Mouse (Mus musculus) liver, embryonic 12.5 days (tissue): Measurements from ENCODE around the gene Bbs9. TPM values are rescaled to one million over a fixed set of nuclear protein-coding genes. Genes with fewer than 3 reads are reported as not detected.

Source experiments
- ATAC-seq: fragments of 200-750 bp; cut with Nextera tagmentation; 2 replicates; pipeline ENCODE4 v1.8.0; 2017; ENCODE audit warnings: moderate number of reproducible peaks, mild to moderate bottlenecking, moderate library complexity
- H3K27ac ChIP-seq: fragments of 300-500 bp; sonication (generic); 2 replicates; pipeline ENCODE4 v1.5.1; 2016; ENCODE audit warnings: mild to moderate bottlenecking
- H3K27me3 ChIP-seq: fragments of 300-500 bp; sonication (generic); replicated peaks from 2 replicates; pipeline ENCODE4 v1.6.1; 2016; ENCODE audit warnings: mild to moderate bottlenecking, moderate library complexity
- H3K36me3 ChIP-seq: fragments of 300-500 bp; sonication (generic); 2 replicates; pipeline ENCODE4 v1.6.1; 2016; ENCODE audit warnings: mild to moderate bottlenecking, moderate library complexity
- H3K4me1 ChIP-seq: fragments of 300-500 bp; sonication (generic); 2 replicates; pipeline ENCODE4 v1.6.1; 2016
- H3K4me2 ChIP-seq: fragments of 300-500 bp; sonication (generic); 2 replicates; pipeline ENCODE4 v1.6.1; 2016; ENCODE audit warnings: mild to moderate bottlenecking, moderate library complexity
- H3K4me3 ChIP-seq: fragments of 300-500 bp; sonication (generic); 2 replicates; pipeline ENCODE4 v1.5.1; 2016; ENCODE audit warnings: mild to moderate bottlenecking, moderate library complexity
- H3K9ac ChIP-seq: fragments of 300-500 bp; sonication (generic); 2 replicates; pipeline ENCODE4 v1.6.1; 2016; ENCODE audit warnings: mild to moderate bottlenecking, moderate library complexity
- H3K9me3 ChIP-seq: fragments of 300-500 bp; sonication (generic); replicated peaks from 2 replicates; pipeline ENCODE4 v1.6.1; 2016; ENCODE audit warnings: mild to moderate bottlenecking, moderate library complexity
- WGBS: fragments of 180-500 bp; shearing (Covaris S2); methylation state at CpG from one replicate; pipeline ENCODE4 v1.1.7; 2016; ENCODE audit not compliant: insufficient replicate concordance; 5-methylcytosine and 5-hydroxymethylcytosine counted together
- polyA plus RNA-seq: library from polyadenylated mRNA; unstranded; fragments of >200 nt; fragmentation: Nextera tagmentation; extraction: Ambion mirVana; gene quantifications from 2 replicates; pipeline ENCODE4 v1.2.1, GENCODE M21; 2016

The Bbs9 gene
- polyA plus RNA-seq, 1 experiment from 2014 or later, result 5.4 TPM

GRCm38 (mm10) chr9:22750779-22751545 lies 275.4 kb downstream of the Bbs9 start:
- ATAC-seq, result no peak

DNA sequence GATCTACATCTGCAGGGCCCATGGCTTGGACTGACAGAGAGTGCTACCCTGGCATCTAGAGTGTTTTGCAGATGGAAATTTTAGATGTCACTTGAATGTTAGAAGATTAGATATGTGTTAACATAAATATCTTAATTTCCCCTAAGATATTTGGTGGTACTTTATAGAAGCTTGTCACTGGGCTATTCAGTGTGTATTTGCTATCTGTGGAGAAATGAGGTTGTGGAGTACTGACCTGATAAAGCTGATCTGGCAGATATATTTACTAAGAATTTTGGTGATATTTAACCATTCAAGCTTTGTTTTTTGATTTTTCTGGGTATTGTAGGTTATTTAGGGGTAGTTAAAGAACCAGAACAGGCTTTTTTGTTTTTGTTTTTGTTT lies 276.0 kb downstream of the Bbs9 start:
- no peak overlapping the region for H3K9ac ChIP-seq
- no peaks in the 10 kb centered on the region for H3K4me1 ChIP-seq
- no peaks in the 10 kb centered on the region for H3K36me3 ChIP-seq
- H3K27ac ChIP-seq, result no peak overlapping the region
- no peaks in the 10 kb centered on the region for H3K9me3 ChIP-seq
- H3K4me2 ChIP-seq, result no peak overlapping the region
- ATAC-seq, result no peak
- no peak overlapping the region for H3K4me3 ChIP-seq
- H3K27me3 ChIP-seq, result no peaks in the 10 kb centered on the region

More at GRCm38 (mm10) chr9:22750779-22751545, 275.4 kb downstream of the Bbs9 start:
- H3K4me3 ChIP-seq, result no peak overlapping the region
- no peak overlapping the region for H3K9ac ChIP-seq
- H3K27me3 ChIP-seq, result no peaks in the 10 kb centered on the region
- no peaks in the 10 kb centered on the region for H3K4me1 ChIP-seq
- H3K36me3 ChIP-seq, result no peaks in the 10 kb centered on the region
- no peaks in the 10 kb centered on the region for H3K9me3 ChIP-seq
- WGBS, result 71% methylated on average over 17 of the region's 17 CpGs
- no peak overlapping the region for H3K27ac ChIP-seq
- no peak overlapping the region for H3K4me2 ChIP-seq

- H3K36me3 ChIP-seq, result no peaks in the 10 kb centered on the region
- H3K27me3 ChIP-seq, result no peaks in the 10 kb centered on the region
- H3K27ac ChIP-seq, result no peak overlapping the region
- WGBS, result 70% methylated on average over 6 of the region's 6 CpGs
- H3K4me3 ChIP-seq, result no peak overlapping the region
- ATAC-seq, result no peak
- H3K9ac ChIP-seq, result no peak overlapping the region
- no peak overlapping the region for H3K4me2 ChIP-seq
- H3K4me1 ChIP-seq, result no peaks in the 10 kb centered on the region
- no peaks in the 10 kb centered on the region for H3K9me3 ChIP-seq
Observed at GRCm38 (mm10) chr9:22754081-22754672, 278.7 kb downstream of the Bbs9 start.

GRCm38 (mm10) chr9:22758487-22758886 lies 283.0 kb downstream of the Bbs9 start:
- no peak for ATAC-seq
- 72% methylated on average over 3 of the region's 3 CpGs for WGBS
- Histone ChIP-seq H3K27me3 (no peaks in the 10 kb centered on the region), H3K4me2 (no peak overlapping the region), H3K27ac (no peak overlapping the region), H3K4me1 (0 out of 2 replicates have a peak, but pooled peaks cover 2% of the 10 kb centered on the region), H3K4me3 (no peak overlapping the region), H3K9me3 (no peaks in the 10 kb centered on the region), H3K9ac (no peak overlapping the region), H3K36me3 (no peaks in the 10 kb centered on the region)

DNA sequence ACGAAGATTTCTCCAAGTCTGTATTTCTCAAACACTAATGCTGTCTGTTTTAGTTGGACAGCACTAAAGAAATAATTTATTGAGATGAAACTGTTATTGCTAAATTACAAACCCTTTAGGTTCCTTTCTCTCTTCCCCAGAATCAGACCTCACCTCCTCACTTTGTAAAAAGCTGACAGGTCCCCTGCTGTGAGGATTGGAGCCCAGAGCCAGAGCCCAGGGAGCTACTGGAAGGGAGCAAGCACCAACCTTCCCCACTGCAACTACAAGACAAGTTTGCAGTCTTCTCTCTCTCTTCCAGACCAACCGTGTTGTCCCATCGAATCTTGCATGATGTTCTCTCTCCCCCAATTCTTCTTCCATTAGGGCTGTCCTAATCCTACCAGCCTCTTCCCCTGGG lies 283.7 kb downstream of the Bbs9 start:
- WGBS, result 52% methylated on average over 3 of the region's 3 CpGs

DNA sequence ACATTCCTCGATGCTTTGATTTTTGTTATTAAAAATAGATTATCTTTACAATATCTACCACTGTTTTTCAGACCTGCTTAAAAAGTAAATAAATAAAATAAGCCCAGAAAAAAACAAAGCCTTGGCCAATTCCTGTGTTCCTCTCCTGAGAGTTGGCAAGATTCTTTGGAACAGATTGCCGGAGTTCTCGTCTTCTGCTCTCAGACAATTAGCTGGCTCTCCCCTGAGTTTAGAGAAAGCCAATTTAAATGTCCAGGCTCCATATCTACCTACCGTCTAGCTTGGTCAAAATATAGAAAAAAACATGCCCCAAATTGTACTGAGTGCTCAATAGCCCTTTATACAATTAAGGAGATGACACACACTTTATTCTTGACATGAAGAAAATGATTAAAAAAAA lies 284.9 kb downstream of the Bbs9 start:
- no peak overlapping the region for H3K9ac ChIP-seq
- 0 out of 2 replicates have a peak, but pooled peaks cover 3% of the 10 kb centered on the region for H3K4me1 ChIP-seq
- no peak overlapping the region for H3K4me3 ChIP-seq
- H3K9me3 ChIP-seq, result no peaks in the 10 kb centered on the region
- WGBS, result 81% methylated on average over 4 of the region's 4 CpGs
- no peak overlapping the region for H3K4me2 ChIP-seq
- no peaks in the 10 kb centered on the region for H3K36me3 ChIP-seq
- no peak overlapping the region for H3K27ac ChIP-seq
- ATAC-seq, result no peak
- H3K27me3 ChIP-seq, result no peaks in the 10 kb centered on the region

More for the DNA sequence above, 283.7 kb downstream of the Bbs9 start:
- no peak overlapping the region for H3K4me2 ChIP-seq
- no peaks in the 10 kb centered on the region for H3K27me3 ChIP-seq
- H3K4me1 ChIP-seq, result 0 out of 2 replicates have a peak, but pooled peaks cover 3% of the 10 kb centered on the region
- no peak for ATAC-seq
- H3K9ac ChIP-seq, result no peak overlapping the region
- H3K9me3 ChIP-seq, result no peaks in the 10 kb centered on the region
- no peak overlapping the region for H3K4me3 ChIP-seq
- H3K27ac ChIP-seq, result no peak overlapping the region
- no peaks in the 10 kb centered on the region for H3K36me3 ChIP-seq

DNA sequence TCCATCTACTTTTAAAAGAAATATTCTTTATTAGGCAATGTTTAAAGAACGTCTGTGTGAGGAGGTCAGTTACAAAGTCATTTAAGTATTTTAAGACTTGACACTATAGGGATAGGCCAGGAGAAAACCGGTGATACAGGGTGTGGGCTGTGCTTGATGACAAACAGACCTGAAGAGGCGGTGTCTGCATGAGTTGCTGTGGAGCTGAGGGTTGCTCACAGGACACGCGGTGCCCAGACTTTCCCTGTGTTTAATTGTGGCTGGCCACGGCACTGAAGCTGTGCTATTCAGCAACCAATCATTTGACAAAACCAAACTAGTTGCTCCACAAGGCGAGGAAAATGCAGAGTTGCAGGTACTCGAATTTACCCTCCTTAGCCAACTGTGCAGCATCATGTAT lies 286.0 kb downstream of the Bbs9 start:
- no peaks in the 10 kb centered on the region for H3K27me3 ChIP-seq
- ATAC-seq, result no peak
- no peaks in the 10 kb centered on the region for H3K9me3 ChIP-seq
- no peak overlapping the region for H3K27ac ChIP-seq
- H3K4me1 ChIP-seq, result 0 out of 2 replicates have a peak, but pooled peaks cover 3% of the 10 kb centered on the region
- H3K4me3 ChIP-seq, result no peak overlapping the region
- no peaks in the 10 kb centered on the region for H3K36me3 ChIP-seq
- no peak overlapping the region for H3K4me2 ChIP-seq
- WGBS, result 80% methylated on average over 8 of the region's 8 CpGs
- H3K9ac ChIP-seq, result no peak overlapping the region

- no peak overlapping the region for H3K4me3 ChIP-seq
- H3K9me3 ChIP-seq, result no peaks in the 10 kb centered on the region
- H3K4me1 ChIP-seq, result 0 out of 2 replicates have a peak, but pooled peaks cover 3% of the 10 kb centered on the region
- no peak overlapping the region for H3K9ac ChIP-seq
- 54% methylated on average over 4 of the region's 4 CpGs for whole genome bisulfite sequencing
- H3K27ac ChIP-seq, result no peak overlapping the region
- ATAC-seq, result no peak
- no peaks in the 10 kb centered on the region for H3K36me3 ChIP-seq
- no peaks in the 10 kb centered on the region for H3K27me3 ChIP-seq
- no peak overlapping the region for H3K4me2 ChIP-seq
Observed at GRCm38 (mm10) chr9:22765618-22766220, 290.2 kb downstream of the Bbs9 start.

GRCm38 (mm10) chr9:22767154-22767553 lies 291.6 kb downstream of the Bbs9 start:
- no peak overlapping the region for H3K9ac ChIP-seq
- no peak overlapping the region for H3K27ac ChIP-seq
- ATAC-seq, result no peak
- no peaks in the 10 kb centered on the region for H3K9me3 ChIP-seq
- no peak overlapping the region for H3K4me2 ChIP-seq
- 71% methylated on average over 5 of the region's 5 CpGs for WGBS
- no peaks in the 10 kb centered on the region for H3K36me3 ChIP-seq
- 0 out of 2 replicates have a peak, but pooled peaks cover 7% of the 10 kb centered on the region for H3K4me1 ChIP-seq
- H3K27me3 ChIP-seq, result no peaks in the 10 kb centered on the region
- no peak overlapping the region for H3K4me3 ChIP-seq

DNA sequence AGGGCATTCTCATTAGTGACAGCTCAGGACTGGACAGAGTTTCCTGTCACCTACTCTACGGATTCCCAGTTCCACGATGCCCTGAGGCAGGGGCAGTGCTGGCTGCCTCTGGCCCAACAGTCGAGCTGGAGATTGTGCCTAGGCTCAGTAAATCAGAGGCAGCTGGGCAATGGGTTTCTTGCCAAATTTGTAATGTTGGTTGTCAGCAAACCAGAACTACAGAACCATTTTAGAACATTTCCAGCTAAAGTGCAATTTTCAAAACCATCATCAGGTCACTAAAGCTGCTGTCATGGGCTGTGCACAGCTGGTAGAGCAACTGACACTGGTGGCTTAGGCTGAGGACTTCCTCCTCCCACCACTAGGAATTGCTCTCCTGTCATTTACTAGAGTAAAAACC lies 292.3 kb downstream of the Bbs9 start:
- 70% methylated on average over 3 of the region's 3 CpGs for WGBS
- Histone ChIP-seq H3K4me2 (no peak overlapping the region), H3K27me3 (no peaks in the 10 kb centered on the region), H3K9me3 (no peaks in the 10 kb centered on the region), H3K27ac (no peak overlapping the region), H3K9ac (no peak overlapping the region), H3K4me1 (0 out of 2 replicates have a peak, but pooled peaks cover 7% of the 10 kb centered on the region), H3K4me3 (no peak overlapping the region), H3K36me3 (no peaks in the 10 kb centered on the region)
- ATAC-seq, result no peak

GRCm38 (mm10) chr9:22771785-22772184 lies 296.3 kb downstream of the Bbs9 start:
- Histone ChIP-seq H3K4me1 (0 out of 2 replicates have a peak, but pooled peaks cover 4% of the 10 kb centered on the region), H3K36me3 (no peaks in the 10 kb centered on the region), H3K27ac (no peak overlapping the region), H3K27me3 (no peaks in the 10 kb centered on the region), H3K9ac (no peak overlapping the region), H3K4me2 (no peak overlapping the region), H3K4me3 (no peak overlapping the region), H3K9me3 (no peaks in the 10 kb centered on the region)
- ATAC-seq, result no peak
- 58% methylated on average over 3 of the region's 3 CpGs for WGBS

DNA sequence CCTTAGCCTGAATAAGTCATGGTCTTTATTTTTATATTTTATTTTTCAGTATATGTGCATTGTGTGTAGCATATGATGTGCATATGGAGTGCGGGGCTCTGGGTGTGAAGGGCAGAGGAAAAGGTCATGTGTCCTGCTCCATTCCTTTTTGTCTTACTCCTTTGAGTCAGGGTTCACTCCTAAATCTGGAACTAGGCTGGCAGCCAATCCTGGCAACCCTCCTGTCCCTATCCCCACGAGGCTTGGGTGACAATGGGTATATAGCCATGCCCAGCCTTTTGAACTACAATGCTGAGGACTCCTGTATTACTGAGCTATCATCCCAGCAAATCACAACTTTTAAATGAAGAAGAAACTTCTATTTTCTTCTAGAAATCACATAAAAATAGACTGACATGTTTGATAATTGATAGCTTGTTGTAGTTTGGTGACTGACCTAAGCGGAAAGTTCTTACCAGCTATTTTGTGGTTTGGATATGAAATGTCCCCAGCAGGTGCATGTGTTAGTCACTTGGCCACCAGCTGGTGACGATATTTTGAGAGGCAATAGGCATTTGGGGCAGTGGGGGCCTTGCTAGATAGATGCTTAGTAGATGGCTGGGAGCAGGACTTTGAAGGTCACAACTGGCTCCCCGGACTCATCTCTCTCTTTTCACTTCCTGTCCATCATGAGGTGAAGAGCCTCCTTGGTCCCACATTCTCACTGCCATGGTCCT lies 300.9 kb downstream of the Bbs9 start:
- Histone ChIP-seq H3K36me3 (no peaks in the 10 kb centered on the region), H3K9ac (no peak overlapping the region), H3K27me3 (no peaks in the 10 kb centered on the region), H3K4me3 (no peak overlapping the region), H3K4me2 (no peak overlapping the region), H3K4me1 (0 out of 2 replicates have a peak, but pooled peaks cover 4% of the 10 kb centered on the region), H3K9me3 (no peaks in the 10 kb centered on the region), H3K27ac (no peak overlapping the region)
- WGBS, result 69% methylated on average over 5 of the region's 5 CpGs
- no peak for ATAC-seq
